Mouse (Mus musculus) heart, embryonic 16.5 days (tissue): ENCODE results near the gene Il18. TPM values are rescaled to one million over a fixed set of nuclear protein-coding genes. Genes with fewer than 3 reads are reported as not detected.

Experiments used
- ATAC-seq: fragments of 200-750 bp; cut with Nextera tagmentation; replicated peaks from 2 replicates; pipeline ENCODE4 v1.8.0; 2017; ENCODE audit warnings: moderate number of reproducible peaks; ENCODE audit not compliant: insufficient read depth, low FRiP score; ENCODE audit errors: extremely low read depth
- H3K27ac ChIP-seq: fragments of 300-500 bp; sonication (generic); 2 replicates; pipeline ENCODE4 v1.5.1; 2014; ENCODE audit warnings: mild to moderate bottlenecking, low read length, control low read depth, moderate library complexity
- H3K27me3 ChIP-seq: fragments of 300-500 bp; sonication (generic); 2 replicates; pipeline ENCODE4 v1.6.1; 2014; ENCODE audit warnings: low read length, mixed read lengths; ENCODE audit not compliant: control insufficient read depth, insufficient read depth
- H3K36me3 ChIP-seq: fragments of 300-500 bp; sonication (generic); 2 replicates; pipeline ENCODE4 v1.6.1; 2014; ENCODE audit not compliant: control insufficient read depth, insufficient read depth
- H3K4me1 ChIP-seq: fragments of 300-500 bp; sonication (generic); 2 replicates; pipeline ENCODE4 v1.6.1; 2014; ENCODE audit warnings: low read length, mixed read lengths; ENCODE audit not compliant: control insufficient read depth, insufficient read depth
- H3K4me2 ChIP-seq: fragments of 300-500 bp; sonication (generic); 2 replicates; pipeline ENCODE4 v1.6.1; 2014; ENCODE audit warnings: low read depth, mild to moderate bottlenecking, control low read depth, low read length
- H3K4me3 ChIP-seq: fragments of 300-500 bp; sonication (generic); 2 replicates; pipeline ENCODE4 v1.5.1; 2014; ENCODE audit warnings: mild to moderate bottlenecking, control low read depth, low read length
- H3K9ac ChIP-seq: fragments of 300-500 bp; sonication (generic); 2 replicates; pipeline ENCODE4 v1.6.1; 2014; ENCODE audit warnings: low read length, control low read depth
- H3K9me3 ChIP-seq: fragments of 300-500 bp; sonication (generic); replicated peaks from 2 replicates; pipeline ENCODE4 v1.6.1; 2016; ENCODE audit warnings: low read length; ENCODE audit not compliant: control insufficient read depth
- WGBS: fragments of 180-500 bp; shearing (Covaris S2); extraction: QIAGEN DNeasy Blood & Tissue Kit; methylation state at CpG from one replicate; pipeline ENCODE4 v1.1.7; 2014; 5-methylcytosine and 5-hydroxymethylcytosine counted together
- polyA plus RNA-seq: library from polyadenylated mRNA; unstranded; fragments of >200 nt; fragmentation: Nextera tagmentation; extraction: Ambion mirVana; gene quantifications from 2 replicates; pipeline ENCODE4 v1.2.1, GENCODE M21; 2015

The Il18 gene
- polyA plus RNA-seq, 1 experiment from 2014 or later: 3.9 TPM

- 77% methylated on average over 5 of the region's 5 CpGs for WGBS
- no peak for ATAC-seq
Observed at GRCm38 (mm10) chr9:50525585-50525984, 29.0 kb upstream of the Il18 start.

GRCm38 (mm10) chr9:50527860-50528259, 26.8 kb upstream of the Il18 start:
- Histone ChIP-seq H3K9me3 (no peaks in the 10 kb centered on the region), H3K4me3 (peak overlapping the region; percentile 68), H3K4me1 (peaks cover 9% of the 10 kb centered on the region), H3K4me2 (peak overlapping the region; percentile 79), H3K36me3 (0 out of 2 replicates have a peak, but pooled peaks cover 2% of the 10 kb centered on the region), H3K9ac (peak overlapping the region; percentile 79), H3K27ac (no peak overlapping the region), H3K27me3 (no peaks in the 10 kb centered on the region)
- ATAC-seq: no peak
- WGBS: 36% methylated on average over 7 of the region's 7 CpGs

More at GRCm38 (mm10) chr9:50525585-50525984, 29.0 kb upstream of the Il18 start:
- Histone ChIP-seq H3K9me3 (no peaks in the 10 kb centered on the region), H3K27me3 (no peaks in the 10 kb centered on the region), H3K36me3 (peaks cover 7% of the 10 kb centered on the region), H3K27ac (no peak overlapping the region), H3K4me1 (peaks cover 9% of the 10 kb centered on the region), H3K4me3 (no peak overlapping the region), H3K9ac (no peak overlapping the region), H3K4me2 (no peak overlapping the region)

- no peaks in the 10 kb centered on the region for H3K27me3 ChIP-seq
- peaks cover 9% of the 10 kb centered on the region for H3K4me1 ChIP-seq
- no peaks in the 10 kb centered on the region for H3K9me3 ChIP-seq
- H3K4me3 ChIP-seq: peak within 1 kb of the TSS; percentile 68
- peak; percentile 100 for ATAC-seq
- peak within 1 kb of the TSS; percentile 78 for H3K27ac ChIP-seq
- peak within 1 kb of the TSS; percentile 79 for H3K9ac ChIP-seq
- H3K4me2 ChIP-seq: peak within 1 kb of the TSS; percentile 79
- under 1% methylated on average over 54 of the region's 54 CpGs for WGBS
- H3K36me3 ChIP-seq: 0 out of 2 replicates have a peak, but pooled peaks cover 2% of the 10 kb centered on the region
Observed at GRCm38 (mm10) chr9:50528293-50528892, 26.2 kb upstream of the Il18 start, which contains the start of gene Pts. Gene Pts, minus strand, starts transcription at chr9:50528724.

- Histone ChIP-seq H3K9me3 (no peaks in the 10 kb centered on the region), H3K4me1 (peaks cover 9% of the 10 kb centered on the region), H3K27me3 (no peaks in the 10 kb centered on the region), H3K4me2 (no peak overlapping the region), H3K27ac (no peak overlapping the region), H3K36me3 (no peaks in the 10 kb centered on the region), H3K9ac (no peak overlapping the region), H3K4me3 (no peak overlapping the region)
- WGBS: 10% methylated on average over 2 of the region's 2 CpGs
- ATAC-seq: no peak
Observed at GRCm38 (mm10) chr9:50530890-50531289, 23.7 kb upstream of the Il18 start.

GRCm38 (mm10) chr9:50533328-50533727, 21.3 kb upstream of the Il18 start:
- Histone ChIP-seq H3K4me1 (no peaks in the 10 kb centered on the region), H3K27me3 (no peaks in the 10 kb centered on the region), H3K9me3 (no peaks in the 10 kb centered on the region), H3K27ac (no peak overlapping the region), H3K36me3 (no peaks in the 10 kb centered on the region), H3K9ac (no peak overlapping the region), H3K4me2 (no peak overlapping the region), H3K4me3 (no peak overlapping the region)
- WGBS: 75% methylated on average over 11 of the region's 11 CpGs
- no peak for ATAC-seq

- H3K9ac ChIP-seq: no peak overlapping the region
- WGBS: 58% methylated on average over 3 of the region's 3 CpGs
Observed at GRCm38 (mm10) chr9:50533791-50534190, 20.8 kb upstream of the Il18 start.

GRCm38 (mm10) chr9:50535930-50536329, 18.7 kb upstream of the Il18 start:
- WGBS: 55% methylated on average over 5 of the region's 5 CpGs
- H3K4me1 ChIP-seq: no peaks in the 10 kb centered on the region
- no peak for ATAC-seq
- H3K4me2 ChIP-seq: no peak overlapping the region
- H3K4me3 ChIP-seq: no peak overlapping the region
- H3K36me3 ChIP-seq: no peaks in the 10 kb centered on the region
- no peak overlapping the region for H3K9ac ChIP-seq
- H3K9me3 ChIP-seq: no peaks in the 10 kb centered on the region
- no peak overlapping the region for H3K27ac ChIP-seq
- H3K27me3 ChIP-seq: no peaks in the 10 kb centered on the region

More at GRCm38 (mm10) chr9:50533791-50534190, 20.8 kb upstream of the Il18 start:
- no peak overlapping the region for H3K27ac ChIP-seq
- no peak for ATAC-seq
- H3K27me3 ChIP-seq: no peaks in the 10 kb centered on the region
- no peak overlapping the region for H3K4me3 ChIP-seq
- H3K4me1 ChIP-seq: no peaks in the 10 kb centered on the region
- no peaks in the 10 kb centered on the region for H3K36me3 ChIP-seq
- no peaks in the 10 kb centered on the region for H3K9me3 ChIP-seq
- no peak overlapping the region for H3K4me2 ChIP-seq

- WGBS: 56% methylated on average over 7 of the region's 7 CpGs
- no peak for ATAC-seq
- H3K9me3 ChIP-seq: no peaks in the 10 kb centered on the region
- H3K36me3 ChIP-seq: no peaks in the 10 kb centered on the region
- H3K27me3 ChIP-seq: no peaks in the 10 kb centered on the region
- no peak overlapping the region for H3K4me2 ChIP-seq
- no peaks in the 10 kb centered on the region for H3K4me1 ChIP-seq
- H3K9ac ChIP-seq: no peak overlapping the region
- H3K27ac ChIP-seq: no peak overlapping the region
- no peak overlapping the region for H3K4me3 ChIP-seq
Observed at GRCm38 (mm10) chr9:50536603-50537135, 18.0 kb upstream of the Il18 start.

GRCm38 (mm10) chr9:50537295-50537694, 17.3 kb upstream of the Il18 start:
- no peaks in the 10 kb centered on the region for H3K4me1 ChIP-seq
- H3K27me3 ChIP-seq: no peaks in the 10 kb centered on the region
- no peak overlapping the region for H3K4me3 ChIP-seq
- no peak overlapping the region for H3K9ac ChIP-seq
- H3K27ac ChIP-seq: no peak overlapping the region
- WGBS: 55% methylated on average over 4 of the region's 4 CpGs
- H3K9me3 ChIP-seq: no peaks in the 10 kb centered on the region
- H3K4me2 ChIP-seq: no peak overlapping the region
- ATAC-seq: no peak
- no peaks in the 10 kb centered on the region for H3K36me3 ChIP-seq
